Mouse (Mus musculus) frontal cortex, postnatal 10 days (tissue): ENCODE measurements around the gene Oas1a.
"Not testable (repeated sequence)": the region's sequence is repeated elsewhere in the genome, so short reads cannot be mapped to it uniquely, and the experiment has no call there.

Source experiments
- DNase-seq, 2 experiments: peaks; one replicate each; pipeline ENCODE4 v3.0.0; 2022; ENCODE audit warnings: low spot score in 2 of 2, mixed read lengths in 1 of 2

Gene Oas1a

DNA sequence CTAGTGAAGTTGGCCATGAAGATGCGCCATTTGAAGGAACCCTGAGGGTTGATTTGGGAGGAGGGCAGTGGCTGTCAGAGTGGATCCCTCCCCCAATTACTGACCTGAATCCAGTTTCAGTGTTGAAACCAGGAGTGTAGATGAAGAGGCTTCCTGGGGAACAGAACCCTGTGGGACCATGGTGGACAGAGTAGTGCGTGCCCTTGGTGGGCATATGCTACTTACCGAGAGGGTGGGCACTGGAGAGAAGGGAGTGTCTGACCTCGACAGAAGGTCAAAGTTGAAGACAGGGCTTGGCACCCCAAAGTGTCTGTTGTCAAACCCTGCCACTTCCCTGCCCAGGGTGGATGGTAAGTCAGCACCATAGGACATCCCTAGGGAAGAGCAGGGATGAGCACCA, 13.5 kb downstream of the Oas1a start:
- DNase-seq, result not testable (repeated sequence)

DNA sequence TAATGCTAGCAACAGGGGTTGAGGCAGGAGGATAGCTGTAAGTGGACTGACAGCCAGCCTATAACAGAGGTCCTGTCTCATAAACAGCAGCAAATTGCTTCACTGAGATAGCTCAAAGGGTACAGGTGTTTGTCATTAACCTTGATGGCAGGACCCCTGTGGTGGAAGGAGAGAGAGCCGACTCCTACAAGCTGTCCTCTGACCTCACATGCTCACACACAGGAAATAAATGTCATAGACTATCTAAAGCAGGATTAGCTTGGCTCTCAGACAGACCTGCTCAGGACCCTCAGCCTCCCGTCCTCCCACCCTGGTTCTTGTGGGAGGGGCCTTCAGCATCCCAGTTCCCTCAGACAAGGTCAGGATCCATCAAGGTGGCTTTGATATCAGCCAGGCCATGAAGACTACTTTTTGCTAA, 15.1 kb downstream of the Oas1a start:
- DNase-seq, result no peak

DNA sequence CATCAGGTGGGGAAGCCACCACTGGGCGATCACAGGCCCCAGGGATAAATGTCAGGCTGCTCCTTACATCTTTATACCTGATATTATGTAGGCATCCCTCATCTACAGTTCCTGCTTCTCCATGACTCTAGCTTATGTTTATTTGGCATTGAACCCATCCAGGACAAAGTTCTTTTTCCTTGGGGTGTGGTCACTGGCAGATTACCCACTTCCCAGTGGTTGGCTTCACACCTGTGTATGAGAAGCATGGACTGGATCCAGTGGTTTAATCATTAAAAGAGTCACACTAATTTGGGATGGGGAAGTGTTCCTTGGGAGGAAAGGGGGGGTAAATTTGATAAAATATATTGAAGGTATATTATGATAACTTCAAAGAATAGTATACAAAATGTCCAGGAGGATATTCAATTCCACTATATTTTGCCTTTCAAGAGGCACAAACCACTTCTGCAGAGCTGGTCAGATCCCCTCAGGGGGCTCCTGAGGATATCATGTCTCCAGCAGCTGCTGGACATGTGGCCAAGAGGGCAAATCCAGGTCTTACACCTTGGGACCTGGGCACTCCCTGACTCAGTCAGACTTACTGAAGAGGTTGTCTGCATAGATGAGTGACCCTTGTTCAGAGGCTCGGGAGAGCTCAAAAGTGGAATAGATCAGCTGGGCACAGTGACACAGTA, 15.6 kb downstream of the Oas1a start:
- DNase-seq, result not testable (repeated sequence)

DNA sequence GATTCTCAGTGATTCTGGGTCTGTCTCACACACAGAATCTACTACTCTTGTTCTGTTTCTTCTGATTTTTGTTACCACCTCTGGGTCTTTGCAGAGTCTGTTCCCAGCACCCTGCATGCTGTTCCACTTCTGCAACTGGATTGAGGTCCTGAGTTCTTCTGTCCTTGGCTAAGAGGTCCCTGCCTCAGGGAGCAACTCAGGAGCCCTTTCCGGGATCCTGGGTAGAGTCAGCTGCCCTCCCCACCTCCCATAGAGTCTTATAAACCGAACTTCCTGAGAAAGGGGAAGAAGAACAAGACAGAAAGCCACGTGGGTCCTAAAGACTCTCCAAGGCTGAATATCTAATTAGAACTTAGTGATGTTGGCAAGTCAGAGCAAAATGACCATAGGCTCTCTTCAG, 16.3 kb downstream of the Oas1a start:
- no peak for DNase-seq

DNA sequence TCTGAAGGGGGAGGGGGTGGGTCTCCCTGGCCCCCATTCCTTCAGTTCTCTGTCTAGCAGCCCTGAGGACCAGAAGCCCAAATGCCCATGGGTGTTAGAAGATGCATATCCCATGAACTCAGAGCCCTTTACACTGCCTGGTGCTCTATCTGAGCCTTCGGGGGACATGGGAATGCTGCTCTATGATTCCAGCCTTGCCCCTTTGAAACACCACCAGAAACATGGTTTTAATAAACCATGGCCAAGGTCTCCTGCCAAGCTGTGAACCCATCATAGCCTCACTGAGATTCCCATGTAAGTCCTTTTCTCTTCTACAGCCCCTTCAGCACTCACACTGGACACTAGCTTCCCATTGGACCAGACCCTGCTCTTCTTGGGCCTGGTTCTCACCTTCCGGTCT, 17.3 kb downstream of the Oas1a start:
- DNase-seq, result no peak

DNA sequence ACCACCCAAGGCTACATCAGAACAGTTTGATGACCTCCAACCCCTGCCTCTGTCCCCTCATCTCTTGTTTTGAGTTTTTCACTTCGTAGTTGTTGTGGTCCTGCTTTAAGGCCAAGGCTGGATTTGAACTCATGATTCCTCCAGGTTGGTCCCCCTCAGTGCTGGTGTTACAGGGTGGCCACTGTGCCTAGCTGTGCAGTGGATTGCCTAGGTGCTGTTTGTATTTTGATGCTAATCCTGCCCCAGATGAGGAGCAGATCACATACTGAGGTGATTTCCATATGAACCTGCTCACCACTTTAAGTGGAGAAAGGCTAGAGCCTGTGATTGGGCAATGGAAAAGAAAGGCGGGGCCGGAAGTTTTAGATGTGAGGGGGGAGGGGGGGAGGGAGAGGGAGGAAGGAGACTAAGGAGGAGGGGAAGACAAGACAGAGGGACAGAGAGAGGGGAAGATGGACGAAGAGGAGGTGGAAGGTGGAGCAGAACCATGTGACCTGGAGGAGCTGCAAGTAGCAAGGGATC, 19.0 kb downstream of the Oas1a start:
- not testable (repeated sequence) for DNase-seq

DNA sequence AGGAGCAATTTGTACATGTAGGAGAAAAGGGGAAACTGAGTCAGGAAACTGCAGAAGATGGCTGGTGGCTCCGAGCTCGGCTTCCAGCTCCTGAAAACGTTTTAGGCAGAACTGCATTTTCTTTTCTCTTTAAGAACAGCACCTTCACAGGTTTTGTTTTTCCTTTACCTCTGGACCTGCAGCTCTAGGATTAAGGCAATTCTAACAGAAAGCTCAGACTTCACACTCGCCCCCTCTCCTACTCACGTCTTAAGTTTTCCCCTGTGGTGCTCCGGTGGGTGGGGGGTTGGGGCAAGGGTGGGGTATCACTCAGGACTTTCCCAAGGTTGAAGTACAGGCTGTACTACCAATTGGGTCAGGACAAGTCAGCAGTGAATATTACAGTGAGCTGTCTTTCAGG, 19.5 kb downstream of the Oas1a start:
- DNase-seq, result no peak

DNA sequence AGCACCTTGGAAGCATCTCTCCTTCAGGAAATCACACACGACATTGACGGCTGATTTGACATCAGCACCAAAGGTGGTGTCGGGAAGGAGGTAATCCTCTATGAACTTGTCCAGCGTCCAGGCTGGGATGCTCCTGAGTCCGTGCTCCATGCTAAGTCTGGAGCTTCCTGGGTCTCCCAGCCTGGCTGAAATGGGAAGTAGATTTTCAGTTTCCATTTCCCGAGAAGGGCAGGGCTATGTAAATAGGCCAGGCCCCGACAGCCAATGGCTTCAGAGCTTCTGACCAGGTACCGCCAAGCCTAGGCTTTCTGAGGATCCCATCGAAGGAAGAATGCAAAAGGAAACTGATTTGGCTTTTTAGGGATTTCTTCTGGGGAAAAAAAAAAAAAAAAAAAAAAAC, 19.9 kb downstream of the Oas1a start, which contains the start of gene Oas1g:
Oas1g (minus strand) TSS at position 201 of the 400 bp plus-strand sequence.
- DNase-seq, result not testable (repeated sequence)

DNA sequence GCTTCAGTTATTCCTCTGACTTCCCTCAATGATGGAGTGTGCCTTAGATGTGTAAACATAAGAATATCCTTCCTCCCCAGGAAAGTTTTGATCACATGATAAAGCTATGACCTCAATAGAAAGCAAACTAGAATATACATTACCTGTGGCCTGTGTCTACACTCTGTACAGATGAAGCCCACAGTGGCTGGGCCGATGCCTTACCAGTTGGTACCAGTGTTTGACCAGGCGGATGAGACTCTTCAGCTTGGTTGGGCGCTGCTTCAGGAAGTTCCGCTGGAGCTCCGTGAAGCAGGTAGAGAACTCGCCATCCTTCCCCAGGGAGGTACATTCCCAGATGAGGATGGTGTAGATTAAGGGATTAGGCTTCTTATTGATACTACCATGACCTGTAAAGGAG, 25.6 kb downstream of the Oas1a start:
- not testable (repeated sequence) for DNase-seq

DNA sequence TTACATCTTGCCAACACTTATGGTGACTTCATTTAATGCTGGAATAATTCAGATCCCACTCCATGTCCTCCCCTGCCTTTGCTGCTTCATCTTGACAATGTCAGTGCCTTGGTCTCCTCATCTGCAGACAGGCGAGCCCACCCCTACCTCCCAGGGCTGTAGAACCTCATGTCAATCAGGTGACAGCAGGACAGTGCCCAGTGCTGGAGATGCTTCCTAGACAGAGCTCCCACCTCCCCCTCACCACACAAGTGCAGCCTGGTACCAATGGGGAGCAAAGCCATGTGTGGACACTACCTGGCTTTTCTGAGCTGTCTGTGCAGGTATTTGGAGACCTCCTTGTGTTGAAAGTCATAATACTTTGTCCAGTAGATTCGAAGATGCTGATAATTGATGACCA, 28.5 kb downstream of the Oas1a start:
- not testable (repeated sequence) for DNase-seq

DNA sequence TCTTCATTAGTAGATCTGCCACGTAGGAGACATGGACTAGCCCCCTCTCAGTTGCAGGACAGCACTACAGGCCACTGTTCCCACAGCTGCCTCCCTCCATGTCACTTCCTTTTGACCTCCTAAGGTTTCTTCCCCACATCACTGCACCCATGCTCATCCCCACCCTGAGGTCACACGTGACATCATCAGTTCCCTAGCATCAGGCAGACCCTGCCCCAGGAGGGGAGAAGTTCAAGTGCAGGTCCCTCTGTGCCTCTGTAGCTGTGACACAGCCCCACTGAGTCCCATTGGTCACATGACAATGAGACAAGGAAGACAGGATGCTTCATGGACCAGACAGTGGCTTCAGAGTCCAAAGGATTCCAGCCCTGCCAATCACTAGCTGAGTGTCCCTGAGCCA, 29.9 kb downstream of the Oas1a start:
- not testable (repeated sequence) for DNase-seq

DNA sequence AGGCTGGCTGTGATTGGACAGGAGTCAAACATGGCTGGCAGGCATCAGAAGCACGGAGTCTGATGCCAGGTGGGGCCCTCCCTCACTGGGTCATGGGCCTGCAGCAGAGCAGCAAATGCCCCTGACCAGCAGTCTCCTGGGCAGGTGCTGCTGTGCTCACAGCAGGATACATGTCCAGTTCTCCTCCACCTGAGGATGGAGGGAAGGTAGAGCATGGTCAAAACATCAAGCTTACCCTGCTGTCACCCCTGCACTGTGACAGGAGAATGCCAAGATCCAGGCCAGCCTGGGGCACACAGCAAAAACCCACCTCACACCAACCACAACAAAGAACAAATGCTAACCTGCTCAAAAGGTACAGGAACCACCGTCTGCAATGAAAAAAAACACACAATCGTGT, 30.5 kb downstream of the Oas1a start:
- not testable (repeated sequence) for DNase-seq

DNA sequence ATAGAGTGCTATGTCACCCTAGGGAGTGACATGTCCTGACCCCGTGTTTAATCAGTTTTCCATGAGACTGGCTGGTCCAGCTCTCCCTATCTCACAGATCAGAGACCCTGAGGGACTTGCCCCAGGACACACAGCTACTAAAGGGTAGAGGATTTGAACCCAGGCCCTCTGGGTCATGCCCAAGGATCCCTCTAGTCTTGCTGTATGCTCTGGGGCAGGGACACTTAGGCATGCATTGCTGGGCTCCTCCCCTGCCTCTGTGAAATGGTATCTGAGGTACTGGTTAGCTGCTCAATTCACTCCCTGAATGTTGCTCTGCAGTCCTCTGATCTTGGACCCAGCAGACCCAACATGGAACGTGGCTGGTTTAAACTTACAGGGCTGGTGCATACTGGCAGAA, 35.9 kb downstream of the Oas1a start:
- no peak for DNase-seq

DNA sequence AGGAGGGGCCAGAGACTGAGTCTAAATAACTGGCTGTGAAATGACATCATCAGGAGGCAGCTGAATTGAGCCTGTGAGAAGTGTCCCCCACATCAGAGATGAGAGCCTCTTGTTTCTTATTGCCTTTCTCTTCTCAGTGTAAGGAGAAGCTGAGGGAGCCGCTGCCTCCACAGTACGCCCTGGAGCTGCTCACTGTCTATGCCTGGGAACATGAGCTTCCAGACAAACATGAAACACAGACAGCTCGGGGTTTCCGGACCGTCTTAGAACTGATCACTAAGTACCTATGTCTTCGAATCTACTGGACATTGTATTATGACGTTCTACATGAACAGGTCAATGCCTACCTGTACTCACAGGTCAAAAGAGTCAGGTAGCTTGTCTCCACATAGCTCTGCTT, 36.5 kb downstream of the Oas1a start:
- no peak for DNase-seq

DNA sequence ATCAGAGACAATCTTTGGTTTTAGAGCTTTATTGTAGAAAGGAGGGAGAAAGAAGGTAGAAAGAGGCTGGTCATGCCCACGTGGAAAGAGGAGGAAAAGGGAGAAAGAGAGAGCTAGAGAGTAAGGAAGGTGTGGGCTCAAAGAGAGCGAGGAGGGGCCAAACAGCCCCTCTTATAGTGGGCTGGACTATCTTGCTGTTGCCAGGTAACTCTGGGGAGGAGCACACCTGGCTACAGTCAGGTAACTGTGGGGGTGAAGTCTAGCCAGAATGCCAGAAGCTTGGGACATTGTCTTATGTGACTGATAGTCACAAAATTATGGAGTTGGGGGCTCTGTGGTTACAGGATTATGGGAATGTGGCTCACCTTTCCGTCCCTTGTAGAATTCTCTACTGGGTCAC, 37.2 kb downstream of the Oas1a start:
- DNase-seq, result no peak

DNA sequence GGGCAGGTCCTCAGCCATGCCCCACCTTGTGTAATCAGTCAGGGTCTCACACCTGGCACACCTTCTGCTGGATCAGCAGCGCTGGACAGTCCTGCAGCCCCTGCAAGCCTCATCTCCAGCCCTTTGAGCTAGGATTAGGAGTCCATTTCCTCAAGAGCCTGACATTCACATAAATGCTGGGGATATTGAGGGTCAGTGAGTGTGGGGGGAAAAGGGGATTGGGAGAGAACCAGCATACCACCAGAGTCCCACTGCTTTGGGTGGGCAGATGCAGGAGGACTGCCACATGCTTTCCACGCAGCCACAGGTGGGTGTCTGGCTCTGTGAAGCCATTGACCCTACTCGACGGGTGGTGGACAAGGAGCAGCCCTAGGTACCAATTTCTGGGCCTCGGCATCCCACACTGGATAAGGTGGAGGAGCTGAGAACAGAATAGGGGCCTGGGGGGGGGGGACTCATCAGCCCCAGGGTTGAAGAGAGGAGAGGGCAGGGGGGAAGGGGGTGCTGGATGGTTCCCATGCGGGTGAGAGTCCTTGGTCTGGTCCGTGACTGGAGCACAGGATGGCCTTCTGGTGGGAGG, 37.8 kb downstream of the Oas1a start:
- no peak for DNase-seq

DNA sequence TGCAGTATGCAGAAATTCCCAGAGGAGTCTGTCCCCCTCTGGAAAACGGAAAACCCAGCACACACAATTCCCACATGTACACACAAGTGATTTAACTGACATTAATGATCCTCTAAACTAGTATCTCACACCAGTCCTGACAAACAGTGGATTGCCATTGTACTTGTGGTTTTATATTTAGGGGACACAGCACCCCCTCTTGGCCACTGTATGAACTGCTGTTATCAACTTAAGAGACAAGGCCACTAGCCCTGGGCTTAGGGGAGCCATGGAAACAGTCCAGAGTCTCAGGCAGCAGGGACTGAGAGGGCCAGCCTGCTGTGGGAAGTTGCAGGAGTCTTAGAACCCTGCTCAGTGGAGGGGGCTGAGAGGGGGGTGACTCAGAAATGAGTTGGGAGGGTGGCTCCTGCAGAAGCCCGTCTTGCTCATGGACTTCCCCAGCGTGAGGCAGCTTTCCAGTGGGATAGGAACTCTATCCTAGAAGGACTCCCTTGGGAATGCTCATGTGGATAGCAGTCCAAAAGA, 41.9 kb downstream of the Oas1a start:
- DNase-seq, result no peak

DNA sequence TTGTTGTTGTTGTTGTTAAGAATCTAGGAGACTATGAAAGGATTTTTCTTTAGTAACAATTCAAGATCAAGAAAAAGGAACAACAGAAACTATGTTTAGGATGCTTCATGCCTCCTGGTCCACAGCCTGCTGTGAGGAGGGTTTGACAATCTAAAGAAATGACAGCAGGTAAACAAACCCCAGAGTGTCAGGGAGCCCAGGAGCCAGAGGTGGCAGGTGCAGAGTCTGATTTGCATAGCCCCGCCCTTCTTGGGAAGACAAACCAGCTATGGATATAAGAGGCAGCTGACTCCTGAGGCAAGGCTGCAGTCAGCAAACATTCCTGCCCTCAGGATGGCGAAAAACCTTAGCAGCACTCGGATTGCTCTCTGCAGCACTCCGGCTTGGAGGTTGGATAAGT, 46.2 kb downstream of the Oas1a start, which contains the start of gene Oas1h:
Oas1h (plus strand) TSS at position 301 of the 400 bp plus-strand sequence.
- no peak for DNase-seq

DNA sequence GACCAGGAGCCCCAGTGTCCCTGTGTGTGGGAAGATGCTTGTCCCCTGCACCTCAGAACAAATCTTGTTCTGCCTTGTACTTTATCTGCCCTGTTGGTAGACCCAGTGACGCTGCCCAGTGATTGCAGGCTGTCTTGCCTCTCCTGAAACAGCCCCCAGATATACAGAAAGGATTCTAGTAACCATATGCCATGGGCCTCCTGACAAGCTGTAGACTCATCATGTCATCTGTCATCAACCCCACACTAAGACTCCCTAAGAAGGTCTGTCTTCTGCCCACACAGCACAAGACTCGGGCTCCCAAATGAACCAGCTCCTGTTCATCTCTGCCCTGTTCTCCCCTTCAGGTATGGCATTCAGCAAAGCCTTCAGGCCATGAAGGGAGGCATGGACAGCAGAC, 48.1 kb downstream of the Oas1a start:
- DNase-seq, result no peak

DNA sequence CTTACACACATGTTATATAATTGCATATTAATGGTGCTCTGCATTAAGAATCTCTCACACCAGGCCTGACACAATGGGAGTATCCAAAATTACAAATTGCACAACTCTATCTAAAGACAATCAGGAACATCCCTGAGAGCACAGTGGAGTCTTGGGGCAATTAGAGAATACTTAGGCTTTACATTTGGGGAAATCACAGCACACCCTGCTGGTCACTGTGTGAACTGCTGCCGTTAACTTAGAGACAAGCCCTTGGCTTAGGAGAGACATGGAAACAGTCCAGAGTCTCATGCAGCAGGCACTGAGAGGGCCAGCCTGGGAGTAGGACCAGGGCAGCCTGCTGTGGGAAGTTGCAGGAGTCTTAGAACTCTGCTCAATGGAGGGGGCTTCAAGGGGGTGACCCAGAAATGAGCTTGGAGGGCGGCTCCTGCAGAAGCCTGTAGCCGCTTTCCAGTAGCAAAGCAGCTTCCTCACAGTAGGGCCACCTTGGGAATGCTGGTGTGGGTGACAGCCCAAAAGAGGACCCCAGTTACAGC, 57.7 kb downstream of the Oas1a start:
- peak in 1 of 2 experiments; percentile 11 for DNase-seq

DNA sequence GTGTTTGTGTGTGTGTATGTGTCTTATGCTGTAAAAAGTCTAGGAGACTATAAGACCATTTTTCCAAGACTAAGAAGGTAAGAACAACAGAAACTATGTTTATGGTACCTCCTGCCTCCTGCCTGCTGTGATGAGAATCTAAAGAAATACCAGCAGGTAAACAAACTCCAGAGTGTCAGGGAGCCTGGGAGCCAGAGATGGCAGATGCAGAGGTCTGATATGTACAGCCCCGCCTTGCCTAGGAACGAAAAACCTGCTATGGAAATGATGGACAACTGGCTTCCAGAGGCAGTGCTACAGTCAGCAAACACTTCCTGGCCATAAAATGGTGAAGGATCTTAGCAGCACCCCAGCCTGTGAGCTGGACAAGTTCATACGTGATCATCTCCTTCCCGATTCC, 60.3 kb downstream of the Oas1a start, which contains the start of gene Oas1f:
Oas1f (plus strand) TSS at position 301 of the 400 bp plus-strand sequence.
- DNase-seq, result no peak
